Mouse (Mus musculus) limb, embryonic 10.5 days (tissue): Measurements from ENCODE around the gene Arl8a. TPM values are rescaled to one million over a fixed set of nuclear protein-coding genes. Genes with fewer than 3 reads are reported as not detected.

Experiments
- DNase-seq: peaks from one replicate; pipeline ENCODE4 v3.0.0-alpha.2; 2017; ENCODE audit warnings: low spot score
- H3K27ac ChIP-seq: fragments of 300-500 bp; sonication (generic); 2 replicates; pipeline ENCODE4 v1.5.1; 2016; ENCODE audit warnings: mild to moderate bottlenecking
- H3K27me3 ChIP-seq: fragments of 300-500 bp; sonication (generic); 2 replicates; pipeline ENCODE4 v1.6.1; 2016; ENCODE audit warnings: low read depth, mild to moderate bottlenecking; ENCODE audit not compliant: poor library complexity, severe bottlenecking
- H3K36me3 ChIP-seq: fragments of 300-500 bp; sonication (generic); 2 replicates; pipeline ENCODE4 v1.6.1; 2016; ENCODE audit warnings: mild to moderate bottlenecking, moderate library complexity
- H3K4me1 ChIP-seq: fragments of 300-500 bp; sonication (generic); 2 replicates; pipeline ENCODE4 v1.6.1; 2016
- H3K4me3 ChIP-seq: fragments of 300-500 bp; sonication (generic); 2 replicates; pipeline ENCODE4 v1.5.1; 2016; ENCODE audit warnings: mild to moderate bottlenecking, moderate library complexity
- H3K9me3 ChIP-seq: fragments of 300-500 bp; sonication (generic); replicated peaks from 2 replicates; pipeline ENCODE4 v1.6.1; 2016; ENCODE audit warnings: mild to moderate bottlenecking
- WGBS: fragments of 180-500 bp; shearing (Covaris S2); methylation state at CpG from one replicate; pipeline ENCODE4 v1.1.7; 2016; 5-methylcytosine and 5-hydroxymethylcytosine counted together
- polyA plus RNA-seq: library from polyadenylated mRNA; unstranded; fragments of >200 nt; fragmentation: Nextera tagmentation; extraction: Ambion mirVana; gene quantifications from 2 replicates; pipeline ENCODE4 v1.2.1, GENCODE M21; 2016

The Arl8a gene
- polyA plus RNA-seq, 1 experiment from 2014 or later, result 42.2 TPM

DNA sequence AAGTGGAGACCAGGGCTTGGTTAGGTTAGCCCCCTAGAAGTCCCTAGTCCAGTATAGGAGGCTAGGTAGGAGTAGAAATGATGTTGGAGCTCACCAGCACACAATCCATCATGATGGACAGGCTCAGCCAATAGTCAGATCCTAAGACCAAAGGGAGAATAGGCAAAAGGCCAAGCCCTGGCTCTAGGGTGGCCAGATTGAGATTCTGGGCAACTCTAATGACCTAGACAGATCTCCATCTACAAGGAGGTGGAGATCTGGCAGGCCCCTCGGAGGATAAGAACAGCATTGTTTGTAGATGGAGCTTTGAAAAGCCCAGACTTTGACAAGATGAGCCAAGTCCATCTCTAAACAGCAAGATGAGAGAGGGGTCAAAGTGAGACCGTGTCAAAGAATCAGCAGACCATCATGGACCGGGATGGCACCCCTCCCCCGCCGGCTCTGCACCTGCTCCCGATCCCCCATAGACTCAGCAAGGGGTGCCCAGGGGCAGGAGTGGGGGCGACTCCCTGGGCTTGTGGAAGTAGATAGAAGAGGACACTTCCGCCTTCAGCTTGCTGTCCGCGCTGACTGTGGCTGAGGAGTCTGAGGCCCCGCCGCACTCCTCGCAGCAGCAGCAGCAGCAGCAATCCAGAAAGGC, 13.9 kb downstream of the Arl8a start:
- no peak overlapping the region for H3K4me3 ChIP-seq
- no peak overlapping the region for H3K27ac ChIP-seq
- H3K36me3 ChIP-seq, result peaks cover 16% of the 10 kb centered on the region
- WGBS, result 90% methylated on average over 13 of the region's 13 CpGs
- 0 out of 2 replicates have a peak, but pooled peaks cover 3% of the 10 kb centered on the region for H3K27me3 ChIP-seq
- no peaks in the 10 kb centered on the region for H3K9me3 ChIP-seq
- H3K4me1 ChIP-seq, result peaks cover 21% of the 10 kb centered on the region
- DNase-seq, result no peak

- no peaks in the 10 kb centered on the region for H3K9me3 ChIP-seq
- no peaks in the 10 kb centered on the region for H3K36me3 ChIP-seq
- no peak for DNase-seq
- H3K27me3 ChIP-seq, result 0 out of 2 replicates have a peak, but pooled peaks cover 3% of the 10 kb centered on the region
- WGBS, result 62% methylated on average over 6 of the region's 6 CpGs
- peaks cover 25% of the 10 kb centered on the region for H3K4me1 ChIP-seq
- H3K4me3 ChIP-seq, result no peak overlapping the region
- no peak overlapping the region for H3K27ac ChIP-seq
Measured at GRCm38 (mm10) chr1:135162720-135163119, 16.1 kb downstream of the Arl8a start.

DNA sequence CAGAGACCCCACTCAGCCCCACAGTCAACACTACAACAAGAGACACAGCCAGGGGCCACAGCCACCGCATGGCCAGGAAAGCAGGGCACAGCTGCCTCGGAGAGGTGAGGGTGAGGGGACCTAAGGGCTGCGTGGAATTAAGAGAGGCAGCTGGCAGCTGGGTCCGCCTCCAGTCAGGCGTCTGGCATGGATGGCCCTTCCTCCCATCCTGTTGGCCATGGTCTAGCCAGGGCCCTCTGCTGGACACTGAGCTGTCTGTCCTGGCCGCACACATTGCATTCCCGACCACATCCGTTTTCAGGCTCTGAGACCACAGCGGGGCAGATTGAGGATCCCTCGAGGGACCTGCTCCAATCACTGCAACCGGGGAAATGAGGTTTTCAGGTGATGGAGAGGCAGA, 20.8 kb downstream of the Arl8a start, which contains the start of gene Gpr37l1:
TSS of gene Gpr37l1 (minus strand) at position 247 of the 400 bp plus-strand sequence.
- Histone ChIP-seq H3K9me3 (no peaks in the 10 kb centered on the region), H3K4me3 (no peak within 1 kb of the TSS), H3K4me1 (0 out of 2 replicates have a peak, but pooled peaks cover 9% of the 10 kb centered on the region), H3K36me3 (no peaks in the 10 kb centered on the region), H3K27me3 (no peaks in the 10 kb centered on the region), H3K27ac (no peak within 1 kb of the TSS)
- WGBS, result 74% methylated on average over 11 of the region's 11 CpGs
- DNase-seq, result no peak

DNA sequence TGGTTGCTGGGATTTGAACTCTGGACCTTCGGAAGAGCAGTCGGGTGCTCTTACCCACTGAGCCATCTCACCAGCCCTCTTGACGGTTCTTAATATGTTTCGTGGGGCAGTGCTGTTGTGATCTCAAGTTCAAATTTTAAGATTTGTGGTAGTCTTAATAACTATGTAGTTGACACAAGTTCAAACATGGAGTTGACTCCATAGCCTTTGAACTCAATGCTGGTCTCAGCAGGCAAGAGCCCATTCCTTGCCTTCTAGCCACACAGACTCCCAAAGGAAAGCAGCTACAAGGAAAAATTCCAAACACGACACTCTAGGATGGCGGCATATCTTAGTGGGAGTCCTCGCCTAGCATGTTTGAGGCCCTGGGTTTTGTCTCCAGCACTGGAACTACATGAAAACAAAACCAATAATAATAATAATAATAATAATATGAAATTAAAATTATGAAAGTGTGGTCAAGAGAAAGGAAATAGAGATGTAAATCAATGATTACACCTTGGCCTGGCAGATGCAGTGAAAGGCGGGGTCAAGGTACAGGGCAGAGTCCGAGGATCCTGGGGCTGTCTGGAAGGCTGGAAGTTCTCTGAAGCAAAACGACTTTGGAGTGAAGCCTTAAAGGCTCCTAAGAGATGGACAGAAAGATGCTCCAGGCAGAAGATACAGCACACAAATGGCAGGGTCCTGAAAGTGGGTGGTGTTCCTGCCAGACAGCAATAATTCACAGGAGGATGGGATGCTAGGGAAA, 22.0 kb downstream of the Arl8a start:
- 90% methylated on average over 10 of the region's 10 CpGs for WGBS
- Histone ChIP-seq H3K27ac (no peak overlapping the region), H3K4me3 (no peak overlapping the region), H3K4me1 (0 out of 2 replicates have a peak, but pooled peaks cover 4% of the 10 kb centered on the region), H3K36me3 (no peaks in the 10 kb centered on the region), H3K9me3 (no peaks in the 10 kb centered on the region), H3K27me3 (no peaks in the 10 kb centered on the region)
- DNase-seq, result no peak

GRCm38 (mm10) chr1:135169556-135170224, 23.1 kb downstream of the Arl8a start:
- no peak for DNase-seq
- Histone ChIP-seq H3K4me1 (0 out of 2 replicates have a peak, but pooled peaks cover 4% of the 10 kb centered on the region), H3K27ac (no peak overlapping the region), H3K4me3 (no peak overlapping the region), H3K27me3 (no peaks in the 10 kb centered on the region), H3K9me3 (no peaks in the 10 kb centered on the region), H3K36me3 (no peaks in the 10 kb centered on the region)
- 62% methylated on average over 12 of the region's 12 CpGs for WGBS

GRCm38 (mm10) chr1:135170299-135170698, 23.7 kb downstream of the Arl8a start:
- H3K4me1 ChIP-seq, result 0 out of 2 replicates have a peak, but pooled peaks cover 4% of the 10 kb centered on the region
- no peak overlapping the region for H3K27ac ChIP-seq
- no peaks in the 10 kb centered on the region for H3K27me3 ChIP-seq
- no peak overlapping the region for H3K4me3 ChIP-seq
- H3K36me3 ChIP-seq, result no peaks in the 10 kb centered on the region
- DNase-seq, result no peak
- H3K9me3 ChIP-seq, result no peaks in the 10 kb centered on the region
- WGBS, result 72% methylated on average over 10 of the region's 10 CpGs

- no peaks in the 10 kb centered on the region for H3K27me3 ChIP-seq
- H3K27ac ChIP-seq, result no peak overlapping the region
- H3K36me3 ChIP-seq, result no peaks in the 10 kb centered on the region
- DNase-seq, result no peak
- WGBS, result 82% methylated on average over 7 of the region's 7 CpGs
- H3K4me1 ChIP-seq, result peaks cover 4% of the 10 kb centered on the region; the same call in 1 of the 2 replicates
- no peaks in the 10 kb centered on the region for H3K9me3 ChIP-seq
- H3K4me3 ChIP-seq, result no peak overlapping the region
Measured at GRCm38 (mm10) chr1:135171202-135171601, 24.6 kb downstream of the Arl8a start.

- 59% methylated on average over 6 of the region's 6 CpGs for WGBS
- Histone ChIP-seq H3K4me1 (peaks cover 4% of the 10 kb centered on the region; the same call in 1 of the 2 replicates), H3K36me3 (no peaks in the 10 kb centered on the region), H3K27me3 (no peaks in the 10 kb centered on the region), H3K4me3 (no peak overlapping the region), H3K9me3 (no peaks in the 10 kb centered on the region), H3K27ac (no peak overlapping the region)
- DNase-seq, result peak; percentile 52
Measured at GRCm38 (mm10) chr1:135171984-135172383, 25.4 kb downstream of the Arl8a start.

GRCm38 (mm10) chr1:135173311-135173710, 26.7 kb downstream of the Arl8a start:
- Histone ChIP-seq H3K36me3 (no peaks in the 10 kb centered on the region), H3K4me3 (no peak overlapping the region), H3K27me3 (no peaks in the 10 kb centered on the region), H3K9me3 (no peaks in the 10 kb centered on the region), H3K27ac (no peak overlapping the region), H3K4me1 (no peaks in the 10 kb centered on the region; the same call in 1 of the 2 replicates)
- no peak for DNase-seq
- 93% methylated on average over 6 of the region's 6 CpGs for WGBS

GRCm38 (mm10) chr1:135175176-135175575, 28.6 kb downstream of the Arl8a start:
- DNase-seq, result no peak
- Histone ChIP-seq H3K4me3 (no peak overlapping the region), H3K27ac (no peak overlapping the region), H3K36me3 (no peaks in the 10 kb centered on the region), H3K27me3 (no peaks in the 10 kb centered on the region), H3K9me3 (no peaks in the 10 kb centered on the region), H3K4me1 (no peaks in the 10 kb centered on the region; the same call in 1 of the 2 replicates)
- 84% methylated on average over 3 of the region's 3 CpGs for WGBS

DNA sequence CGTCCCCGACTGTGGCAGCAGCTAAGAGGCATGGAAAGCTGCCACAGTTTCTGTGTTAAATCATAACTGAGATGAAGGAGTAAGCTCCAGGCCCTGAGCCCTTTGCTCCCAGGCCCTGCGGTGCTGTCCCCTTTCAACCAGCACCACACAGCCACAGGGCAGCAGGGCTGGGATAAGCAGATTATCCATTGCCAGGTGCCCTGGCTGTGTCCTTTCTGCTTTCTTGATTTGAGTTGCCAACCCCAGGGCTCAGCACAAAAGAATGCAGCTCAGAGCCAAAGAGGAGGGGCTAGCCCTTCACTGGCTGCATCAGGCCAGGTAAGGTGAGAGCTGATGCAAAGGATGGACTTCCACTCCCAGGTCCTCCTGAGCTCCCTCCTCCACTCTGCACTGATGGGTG, 31.1 kb downstream of the Arl8a start:
- 94% methylated on average over 3 of the region's 3 CpGs for WGBS
- no peak for DNase-seq
- Histone ChIP-seq H3K36me3 (no peaks in the 10 kb centered on the region), H3K9me3 (no peaks in the 10 kb centered on the region), H3K27me3 (no peaks in the 10 kb centered on the region), H3K27ac (no peak overlapping the region), H3K4me1 (peaks cover 3% of the 10 kb centered on the region; the same call in 1 of the 2 replicates), H3K4me3 (no peak overlapping the region)

GRCm38 (mm10) chr1:135178863-135179262, 32.2 kb downstream of the Arl8a start:
- H3K27me3 ChIP-seq, result no peaks in the 10 kb centered on the region
- H3K9me3 ChIP-seq, result no peaks in the 10 kb centered on the region
- no peak overlapping the region for H3K27ac ChIP-seq
- H3K4me1 ChIP-seq, result peaks cover 9% of the 10 kb centered on the region; the same call in 1 of the 2 replicates
- WGBS, result 89% methylated on average over 7 of the region's 7 CpGs
- H3K4me3 ChIP-seq, result no peak overlapping the region
- H3K36me3 ChIP-seq, result no peaks in the 10 kb centered on the region
- no peak for DNase-seq

GRCm38 (mm10) chr1:135180830-135181229, 34.2 kb downstream of the Arl8a start:
- H3K27me3 ChIP-seq, result peaks cover 8% of the 10 kb centered on the region; the same call in 1 of the 2 replicates
- H3K36me3 ChIP-seq, result no peaks in the 10 kb centered on the region
- no peak overlapping the region for H3K4me3 ChIP-seq
- WGBS, result 84% methylated on average over 10 of the region's 10 CpGs
- no peak overlapping the region for H3K27ac ChIP-seq
- DNase-seq, result no peak
- H3K4me1 ChIP-seq, result peaks cover 9% of the 10 kb centered on the region; the same call in 1 of the 2 replicates
- no peaks in the 10 kb centered on the region for H3K9me3 ChIP-seq
